Mouse (Mus musculus) intestine, embryonic 14.5 days (tissue): ENCODE results near the gene Rilp. TPM values are rescaled to one million over a fixed set of nuclear protein-coding genes. Genes with fewer than 3 reads are reported as not detected.

Source experiments
- ATAC-seq: fragments of 200-750 bp; cut with Nextera tagmentation; replicated peaks from 2 replicates; pipeline ENCODE4 v1.8.0; 2017; ENCODE audit warnings: low read depth, moderate number of reproducible peaks, moderate TSS enrichment, moderate library complexity; ENCODE audit not compliant: low FRiP score, low TSS enrichment
- DNase-seq: peaks from one replicate; pipeline ENCODE4 v3.0.0-alpha.2; 2018; ENCODE audit warnings: low spot score
- H3K27ac ChIP-seq: fragments of 300-500 bp; sonication (generic); 2 replicates; pipeline ENCODE4 v1.5.1; 2014; ENCODE audit warnings: low read depth, mild to moderate bottlenecking, control low read depth
- H3K27me3 ChIP-seq: fragments of 300-500 bp; sonication (generic); replicated peaks from 2 replicates; pipeline ENCODE4 v1.6.1; 2014; ENCODE audit warnings: low read length, control low read depth; ENCODE audit not compliant: control insufficient read depth, insufficient read depth
- H3K36me3 ChIP-seq: fragments of 300-500 bp; sonication (generic); 2 replicates; pipeline ENCODE4 v1.6.1; 2014; ENCODE audit warnings: low read length, control low read depth; ENCODE audit not compliant: control insufficient read depth, insufficient read depth
- H3K4me1 ChIP-seq: fragments of 300-500 bp; sonication (generic); replicated peaks from 2 replicates; pipeline ENCODE4 v1.6.1; 2014; ENCODE audit warnings: low read length, control low read depth, mixed read lengths; ENCODE audit not compliant: control insufficient read depth, insufficient read depth
- H3K4me2 ChIP-seq: fragments of 300-500 bp; sonication (generic); 2 replicates; pipeline ENCODE4 v1.6.1; 2014; ENCODE audit warnings: low read length
- H3K4me3 ChIP-seq: fragments of 300-500 bp; sonication (generic); 2 replicates; pipeline ENCODE4 v1.5.1; 2014; ENCODE audit warnings: low read depth, low read length, control low read depth, mixed read lengths
- H3K9ac ChIP-seq: fragments of 300-500 bp; sonication (generic); 2 replicates; pipeline ENCODE4 v1.6.1; 2014; ENCODE audit warnings: mild to moderate bottlenecking, low read length
- H3K9me3 ChIP-seq: fragments of 300-500 bp; sonication (generic); 2 replicates; pipeline ENCODE4 v1.6.1; 2016; ENCODE audit warnings: low read length, control low read depth; ENCODE audit not compliant: control insufficient read depth
- WGBS: fragments of 180-500 bp; shearing (Covaris S2); extraction: QIAGEN DNeasy Blood & Tissue Kit; methylation state at CpG from one replicate; pipeline ENCODE4 v1.1.7; 2014; 5-methylcytosine and 5-hydroxymethylcytosine counted together
- polyA plus RNA-seq: library from polyadenylated mRNA; unstranded; fragments of >200 nt; fragmentation: Nextera tagmentation; extraction: Ambion mirVana; gene quantifications from 2 replicates; pipeline ENCODE4 v1.2.1, GENCODE M21; 2014

The Rilp gene
- polyA plus RNA-seq, 1 experiment from 2014 or later: 0.43 TPM

DNA sequence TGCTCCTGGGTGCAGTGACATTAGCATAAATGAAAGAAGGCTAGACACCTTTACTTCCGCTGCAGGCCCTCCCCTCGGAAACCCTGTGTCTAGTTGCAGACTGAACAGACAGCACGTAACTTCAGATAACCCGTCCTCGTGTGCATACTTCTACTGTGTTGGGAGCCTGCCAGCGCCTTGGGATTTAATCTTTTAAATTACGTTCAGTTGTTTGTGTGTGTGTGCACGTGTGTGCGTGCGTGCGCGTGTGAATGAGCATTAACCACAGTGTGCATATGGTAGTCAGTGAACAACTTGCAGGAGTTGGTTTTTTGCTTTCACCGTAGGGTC is 29.0 kb downstream of the Rilp start:
- no peak overlapping the region for H3K4me3 ChIP-seq
- H3K27me3 ChIP-seq: no peaks in the 10 kb centered on the region
- WGBS: 84% methylated on average over 13 of the region's 13 CpGs
- no peaks in the 10 kb centered on the region for H3K36me3 ChIP-seq
- peaks cover 12% of the 10 kb centered on the region; the same call in 1 of the 2 replicates for H3K4me1 ChIP-seq
- H3K9me3 ChIP-seq: no peaks in the 10 kb centered on the region
- no peak overlapping the region for H3K9ac ChIP-seq
- ATAC-seq: no peak
- no peak overlapping the region for H3K27ac ChIP-seq
- DNase-seq: no peak
- no peak overlapping the region for H3K4me2 ChIP-seq

DNA sequence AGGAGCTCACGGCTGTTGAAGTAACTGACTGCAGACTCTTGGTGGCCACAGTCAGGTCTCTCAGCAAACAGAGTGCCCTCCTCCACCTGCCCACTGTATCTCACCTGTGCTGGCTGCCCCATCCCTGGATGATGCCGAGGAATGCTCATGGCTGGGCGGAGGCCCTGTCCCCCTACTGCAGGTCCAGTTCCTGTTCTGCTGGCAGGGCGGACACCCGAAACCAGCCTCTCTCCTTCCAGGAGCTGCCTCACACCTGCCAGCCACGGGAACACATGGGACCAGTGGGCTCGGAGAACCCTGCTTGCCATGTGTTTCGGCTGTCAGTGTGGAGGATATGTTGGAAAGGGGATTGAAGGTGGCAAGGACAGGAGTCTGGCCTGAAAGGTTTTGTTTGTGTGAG is 30.3 kb downstream of the Rilp start:
- Histone ChIP-seq H3K27ac (no peak overlapping the region), H3K9me3 (no peaks in the 10 kb centered on the region), H3K36me3 (no peaks in the 10 kb centered on the region), H3K9ac (no peak overlapping the region), H3K4me2 (no peak overlapping the region), H3K4me3 (no peak overlapping the region), H3K4me1 (peaks cover 8% of the 10 kb centered on the region; the same call in 1 of the 2 replicates), H3K27me3 (no peaks in the 10 kb centered on the region)
- no peak for ATAC-seq
- 86% methylated on average over 8 of the region's 8 CpGs for WGBS
- DNase-seq: no peak

DNA sequence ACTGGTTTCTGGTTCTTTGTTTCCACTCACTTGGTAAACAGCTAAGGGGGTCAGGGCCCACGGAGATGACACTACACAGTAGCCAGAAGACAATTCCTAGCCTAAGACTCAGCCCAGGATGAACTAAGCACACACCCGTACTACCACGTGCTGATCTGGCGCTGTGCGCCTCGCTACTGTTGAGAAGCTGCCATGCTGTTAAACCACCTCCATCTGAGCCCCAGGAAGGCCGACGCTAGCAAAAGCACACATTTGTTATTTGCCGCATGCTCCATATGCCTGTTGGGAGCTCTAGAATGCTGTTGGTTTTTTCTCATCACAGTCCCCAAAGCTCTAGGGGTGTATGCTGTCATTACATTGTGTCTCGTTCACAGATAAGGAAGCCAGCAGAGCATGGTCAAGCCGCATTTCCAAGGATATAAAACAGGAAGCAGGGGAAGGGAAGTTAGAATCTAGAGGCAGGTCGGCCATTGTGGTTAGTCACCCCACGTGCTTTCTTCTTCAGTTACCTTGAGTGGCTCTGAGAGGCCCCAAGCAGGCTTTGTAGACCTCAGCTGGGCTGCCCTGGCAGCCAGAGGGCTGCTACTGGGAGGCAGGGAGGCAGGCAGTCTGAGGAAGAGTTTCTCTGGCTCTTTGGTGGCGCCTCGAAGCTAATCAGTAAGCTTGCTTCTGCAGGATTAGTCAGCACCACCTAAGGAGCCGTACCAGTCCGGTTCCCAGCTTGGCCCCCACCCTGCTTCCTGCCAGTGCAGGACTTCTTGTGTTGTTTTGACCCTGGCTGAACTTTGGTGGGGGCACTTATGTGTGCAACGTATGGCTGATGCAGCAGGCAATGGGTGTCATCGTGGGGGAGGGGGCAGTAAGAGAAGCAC is 31.1 kb downstream of the Rilp start:
- H3K4me3 ChIP-seq: no peak overlapping the region
- H3K36me3 ChIP-seq: no peaks in the 10 kb centered on the region
- ATAC-seq (no peak), DNase-seq (no peak)
- H3K27ac ChIP-seq: no peak overlapping the region
- no peak overlapping the region for H3K9ac ChIP-seq
- H3K4me1 ChIP-seq: peaks cover 8% of the 10 kb centered on the region; the same call in 1 of the 2 replicates
- no peaks in the 10 kb centered on the region for H3K27me3 ChIP-seq
- H3K4me2 ChIP-seq: no peak overlapping the region
- no peaks in the 10 kb centered on the region for H3K9me3 ChIP-seq
- WGBS: 70% methylated on average over 19 of the region's 19 CpGs

DNA sequence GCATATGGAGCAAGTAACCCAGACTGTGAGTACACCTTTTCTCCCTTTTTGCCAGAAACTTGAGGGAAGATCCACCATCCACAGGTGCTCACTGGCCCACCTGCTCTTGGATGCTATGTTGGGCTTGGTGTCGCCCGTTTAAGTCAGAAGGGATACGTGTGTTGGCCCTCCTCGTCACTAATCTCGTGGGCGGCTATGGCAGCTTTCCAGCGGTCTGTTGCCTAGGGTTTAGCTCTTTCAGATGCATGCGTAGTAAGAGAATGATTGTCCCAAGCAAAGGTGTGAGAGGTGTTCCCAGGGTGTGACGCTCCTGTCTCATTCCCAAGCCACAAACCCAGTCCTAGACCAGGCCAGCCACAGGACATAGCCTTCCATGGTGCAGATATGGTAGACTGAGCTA is 34.8 kb downstream of the Rilp start:
- WGBS: 92% methylated on average over 9 of the region's 9 CpGs

DNA sequence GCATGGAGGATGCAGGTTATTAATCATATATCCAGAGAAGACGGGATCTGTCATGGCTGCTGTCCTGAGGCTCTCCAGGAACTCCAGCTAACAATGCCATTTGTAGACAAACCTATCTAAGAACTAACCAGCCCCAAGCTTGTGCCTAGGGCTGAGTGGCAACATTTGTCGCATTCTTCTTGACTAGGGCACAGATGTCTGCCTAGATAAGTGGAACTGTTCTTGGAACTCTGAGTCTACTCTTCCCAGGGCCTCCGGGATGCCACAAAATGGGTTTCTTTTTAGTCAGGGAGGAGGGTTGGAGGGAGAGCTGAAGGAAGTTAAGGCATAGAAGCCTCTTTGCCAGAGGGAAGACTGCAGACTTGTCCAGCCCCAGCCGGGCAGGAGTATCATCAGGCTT is 36.2 kb downstream of the Rilp start:
- Histone ChIP-seq H3K36me3 (no peaks in the 10 kb centered on the region), H3K4me2 (no peak overlapping the region), H3K4me3 (no peak overlapping the region), H3K27ac (no peak overlapping the region), H3K4me1 (peaks cover 5% of the 10 kb centered on the region), H3K9me3 (no peaks in the 10 kb centered on the region), H3K27me3 (no peaks in the 10 kb centered on the region), H3K9ac (no peak overlapping the region)
- ATAC-seq (no peak), DNase-seq (no peak)
- 65% methylated on average over 4 of the region's 4 CpGs for WGBS

More for the DNA sequence above, 34.8 kb downstream of the Rilp start:
- ATAC-seq (no peak), DNase-seq (no peak)
- Histone ChIP-seq H3K4me2 (no peak overlapping the region), H3K27ac (no peak overlapping the region), H3K27me3 (no peaks in the 10 kb centered on the region), H3K4me3 (no peak overlapping the region), H3K4me1 (peaks cover 3% of the 10 kb centered on the region; the same call in 1 of the 2 replicates), H3K9ac (no peak overlapping the region), H3K36me3 (no peaks in the 10 kb centered on the region), H3K9me3 (no peaks in the 10 kb centered on the region)

DNA sequence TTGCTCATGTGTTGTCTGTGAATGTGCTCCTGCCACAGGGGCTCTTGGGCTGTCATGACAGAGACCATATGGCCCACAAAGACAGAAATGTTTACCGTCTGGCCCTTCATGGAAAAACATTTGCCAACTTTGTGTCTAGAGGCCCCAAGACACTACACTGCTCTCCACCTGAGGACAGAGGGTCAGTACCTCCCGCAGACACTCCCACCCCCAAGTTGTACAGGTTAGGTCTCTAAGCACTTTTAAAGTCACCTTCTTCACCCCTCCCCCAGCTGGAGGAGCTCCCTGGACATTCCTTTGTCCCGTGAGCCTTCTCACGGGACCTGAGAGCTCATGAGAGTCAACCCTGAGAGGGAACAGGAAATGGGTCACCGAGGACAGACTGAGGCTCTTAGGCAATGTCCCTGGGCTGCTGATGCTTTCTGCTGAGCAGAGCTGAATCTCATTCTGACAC is 39.8 kb downstream of the Rilp start:
- no peak for ATAC-seq
- H3K9ac ChIP-seq: no peak overlapping the region
- no peak overlapping the region for H3K4me2 ChIP-seq
- 0 out of 2 replicates have a peak overlapping the region, but pooled peaks have one; percentile 12 for H3K27ac ChIP-seq
- H3K27me3 ChIP-seq: no peaks in the 10 kb centered on the region
- no peak overlapping the region for H3K4me3 ChIP-seq
- peaks cover 18% of the 10 kb centered on the region for H3K4me1 ChIP-seq
- no peaks in the 10 kb centered on the region for H3K36me3 ChIP-seq
- WGBS: 23% methylated on average over 5 of the region's 5 CpGs
- DNase-seq: no peak
- no peaks in the 10 kb centered on the region for H3K9me3 ChIP-seq

DNA sequence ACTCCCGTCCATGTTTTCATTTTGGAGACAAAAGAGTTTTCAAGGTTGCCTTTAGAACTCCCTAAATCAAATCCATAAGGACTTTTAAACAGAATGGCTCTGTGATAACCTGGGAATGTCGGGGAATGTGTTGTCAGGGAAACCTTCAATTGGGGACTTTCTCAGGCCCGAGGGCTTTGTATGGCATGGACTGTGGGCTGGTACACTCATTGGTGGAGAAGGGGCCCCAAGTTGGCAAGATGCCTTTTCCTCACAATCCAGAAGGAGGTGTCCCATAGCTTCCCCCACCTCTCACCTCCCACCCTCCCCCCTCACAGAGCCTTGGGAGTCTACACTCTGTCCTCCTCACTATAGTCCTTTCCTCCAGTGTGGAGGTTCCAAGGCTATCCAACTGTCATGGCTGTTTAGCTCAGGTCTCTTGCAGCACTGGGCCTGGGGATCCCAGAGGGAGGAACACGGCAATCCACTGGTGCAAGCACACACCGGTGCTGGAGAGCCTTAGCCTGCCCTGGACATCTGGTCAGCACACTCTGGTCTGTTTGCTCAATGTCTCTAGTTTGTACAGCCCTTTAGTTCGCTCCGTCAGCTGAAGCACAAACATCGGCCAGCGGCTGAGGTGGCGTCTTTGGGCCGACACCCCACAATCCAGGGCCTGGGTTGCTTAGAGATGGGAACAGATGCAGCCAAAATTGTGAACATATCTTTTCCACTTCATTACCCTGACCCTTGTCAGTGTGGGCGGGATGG is 40.5 kb downstream of the Rilp start:
- no peaks in the 10 kb centered on the region for H3K36me3 ChIP-seq
- no peak overlapping the region for H3K4me2 ChIP-seq
- no peaks in the 10 kb centered on the region for H3K9me3 ChIP-seq
- WGBS: 65% methylated on average over 12 of the region's 12 CpGs
- DNase-seq (no peak), ATAC-seq (no peak)
- no peaks in the 10 kb centered on the region for H3K27me3 ChIP-seq
- 0 out of 2 replicates have a peak overlapping the region, but pooled peaks have one; percentile 12 for H3K27ac ChIP-seq
- peaks cover 18% of the 10 kb centered on the region for H3K4me1 ChIP-seq
- no peak overlapping the region for H3K4me3 ChIP-seq
- no peak overlapping the region for H3K9ac ChIP-seq

DNA sequence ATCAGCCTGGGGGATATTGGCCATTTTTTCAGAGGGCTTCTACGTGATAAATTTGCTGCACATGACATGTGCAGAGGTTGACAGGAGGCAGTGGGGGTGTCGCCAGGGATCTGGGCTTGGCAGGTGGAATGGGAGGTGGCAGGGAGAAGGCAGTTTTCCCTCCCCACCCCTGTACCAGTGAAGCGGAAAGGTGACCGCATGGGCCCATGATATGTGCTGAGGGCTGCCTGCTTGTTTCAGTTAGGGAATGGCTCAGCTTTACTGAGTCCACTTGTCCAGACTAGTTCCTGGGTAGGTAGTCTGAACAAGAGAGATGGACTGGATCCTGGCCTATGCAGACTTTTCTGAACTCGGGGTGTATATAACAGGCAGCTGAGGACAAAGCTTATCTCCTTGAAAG is 41.4 kb downstream of the Rilp start:
- DNase-seq (no peak), ATAC-seq (no peak)
- Histone ChIP-seq H3K4me2 (no peak overlapping the region), H3K27me3 (no peaks in the 10 kb centered on the region), H3K4me1 (peaks cover 18% of the 10 kb centered on the region), H3K4me3 (no peak overlapping the region), H3K27ac (no peak overlapping the region), H3K9me3 (no peaks in the 10 kb centered on the region), H3K9ac (no peak overlapping the region), H3K36me3 (no peaks in the 10 kb centered on the region)
- 88% methylated on average over 5 of the region's 5 CpGs for WGBS
